Mouse (Mus musculus): Measurements from ENCODE around the gene Nme9.

DNA sequence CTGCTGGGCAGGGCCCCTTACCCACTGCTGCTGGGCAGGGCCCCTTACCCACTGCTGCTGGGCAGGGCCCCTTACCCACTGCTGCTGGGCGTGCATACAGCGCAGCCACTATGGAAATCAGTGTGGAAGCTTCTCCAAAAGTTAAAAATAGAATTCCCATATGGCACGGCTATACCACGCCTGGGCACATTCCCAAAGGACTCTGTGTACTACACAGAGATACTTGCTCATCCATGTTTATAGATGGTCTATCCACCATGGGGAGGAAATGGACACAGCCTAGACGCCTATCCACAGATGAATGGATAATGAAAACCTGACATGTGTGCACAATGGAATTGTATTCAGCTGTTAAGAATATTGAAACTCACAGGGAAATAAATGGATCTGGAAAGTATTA lies 10.3 kb upstream of the Nme9 start:
- TF ChIP-seq MAX (IDR thresholded peaks at IDR 0.05; ENCODE audit: low read depth) = no peak
- no peak for TF ChIP-seq POLR2A (IDR thresholded peaks at IDR 0.05; ENCODE audit: insufficient read length, low read depth)
- no peak for TF ChIP-seq MYOG (IDR thresholded peaks at IDR 0.05; ENCODE audit: control insufficient read depth in 1 of 3, insufficient read depth in 1 of 3, insufficient read length in 2 of 3, low read depth in 2 of 3)

Measured in myocyte (in vitro differentiated cells).